Mouse (Mus musculus) gastrocnemius, adult 2 months (tissue): ENCODE data around the gene Usp34. TPM values are rescaled to one million over a fixed set of nuclear protein-coding genes. Genes with fewer than 3 reads are reported as not detected.
A peak's percentile ranks its signal among the peaks of the same experiment; 100 is the strongest.
"Not testable (repeated sequence)": the region's sequence is repeated elsewhere in the genome, so short reads cannot be mapped to it uniquely, and the experiment has no call there.

Experiments
- DNase-seq: peaks from one replicate; pipeline ENCODE4 v3.0.0; 2022
- H3K27ac ChIP-seq: fragments of 200-600 bp; 2 replicates; pipeline ENCODE4 v1.8.1; 2022; ENCODE audit warnings: mild to moderate bottlenecking
- H3K4me3 ChIP-seq: fragments of 200-600 bp; 2 replicates; pipeline ENCODE4 v1.8.1; 2022; ENCODE audit warnings: mild to moderate bottlenecking, moderate library complexity
- CTCF ChIP-seq: fragments of 200-600 bp; IDR thresholded peaks from 2 replicates; pipeline ENCODE4 v1.8.1; 2022; ENCODE audit warnings: antibody characterized with exemption, mild to moderate bottlenecking, moderate library complexity
- intact Hi-C: fragments of 180-260 bp; cut with DNase I; formaldehyde crosslinking; loops from one replicate; pipeline ENCODE4 v1.15.1; 2025
- total RNA-seq, 2 experiments: library from RNA; stranded (reverse); gene quantifications; 2 replicates each; pipeline ENCODE4 v1.2.3; 2021

Gene Usp34
- total RNA-seq, 2 experiments from 2014 or later: 38.7 to 44.2 TPM

DNA sequence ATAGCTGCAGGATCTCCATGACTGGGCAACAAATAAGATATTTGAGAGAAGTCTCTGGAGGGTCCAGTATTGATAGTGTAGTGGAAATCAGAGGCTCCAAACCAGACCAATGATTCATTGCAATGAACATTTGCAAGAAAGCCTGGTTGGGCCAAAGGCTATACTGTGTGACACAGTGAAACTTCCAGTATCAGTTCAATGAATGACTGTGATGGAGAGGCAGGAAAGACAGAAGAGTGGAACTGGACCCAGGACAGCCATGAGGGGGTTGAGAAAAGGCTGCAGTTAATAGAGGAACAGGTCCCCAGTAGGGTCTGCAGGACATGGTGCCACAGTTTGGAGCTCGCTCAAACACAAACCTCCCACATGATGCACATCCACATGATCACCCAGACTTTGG lies 6.8 kb upstream of the Usp34 start:
- Histone ChIP-seq H3K4me3 (no peak overlapping the region), H3K27ac (no peak overlapping the region)
- intact Hi-C loops: no loop called here
- no peak for TF ChIP-seq CTCF
- no peak for DNase-seq

DNA sequence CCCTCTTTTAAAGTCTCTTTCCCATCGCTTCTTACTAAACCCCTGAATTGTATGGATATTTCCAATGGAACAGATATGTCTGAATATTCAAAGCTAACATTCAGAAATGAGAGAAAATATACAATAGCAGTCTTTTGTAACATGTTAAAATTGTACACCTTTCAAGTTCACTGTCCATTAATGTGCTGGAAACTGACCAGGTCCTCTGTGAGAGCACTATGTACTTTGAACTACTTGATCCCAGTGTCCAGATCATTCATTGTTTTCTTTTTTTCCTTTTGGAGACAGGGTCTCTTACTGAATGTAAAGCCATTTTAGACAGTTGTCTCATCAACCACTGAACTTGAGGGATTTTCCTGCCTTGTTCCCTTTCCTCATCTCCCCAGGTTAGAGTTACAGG lies 3.6 kb upstream of the Usp34 start:
- intact Hi-C loops: no loop called here
- DNase-seq: no peak
- Histone ChIP-seq H3K27ac (no peak overlapping the region), H3K4me3 (no peak overlapping the region)
- TF ChIP-seq CTCF: no peak

DNA sequence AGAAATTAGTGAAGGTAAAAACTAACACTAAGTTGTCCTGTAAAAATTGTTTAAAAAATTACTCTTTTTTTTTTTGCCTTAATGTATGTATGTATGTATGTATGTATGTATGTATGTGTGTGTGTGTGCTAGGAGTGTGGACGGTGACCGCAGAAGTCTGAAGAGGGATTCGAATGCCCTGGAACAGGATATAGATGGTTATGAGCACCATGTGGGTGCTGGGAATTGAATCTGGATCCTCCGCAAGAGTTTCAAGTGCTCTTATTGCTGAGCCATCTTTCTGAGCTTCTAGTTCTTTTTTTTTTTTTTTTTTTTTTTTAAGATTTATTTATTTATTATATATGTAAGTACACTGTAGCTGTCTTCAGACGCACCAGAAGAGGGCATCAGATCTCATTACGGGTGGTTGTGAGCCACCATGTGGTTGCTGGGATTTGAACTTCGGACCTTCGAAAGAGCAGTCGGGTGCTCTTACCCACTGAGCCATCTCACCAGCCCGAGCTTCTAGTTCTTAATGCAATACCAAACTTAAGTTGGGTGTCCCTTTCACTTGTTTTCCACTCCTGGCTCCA lies 1.5 kb upstream of the Usp34 start:
- 0 out of 2 replicates have a peak, but pooled peaks have one; percentile 9 for TF ChIP-seq CTCF
- DNase-seq, intact Hi-C loops: not testable (repeated sequence)
- H3K4me3 ChIP-seq: peak overlapping the region; percentile 97
- H3K27ac ChIP-seq: peak overlapping the region; percentile 100

DNA sequence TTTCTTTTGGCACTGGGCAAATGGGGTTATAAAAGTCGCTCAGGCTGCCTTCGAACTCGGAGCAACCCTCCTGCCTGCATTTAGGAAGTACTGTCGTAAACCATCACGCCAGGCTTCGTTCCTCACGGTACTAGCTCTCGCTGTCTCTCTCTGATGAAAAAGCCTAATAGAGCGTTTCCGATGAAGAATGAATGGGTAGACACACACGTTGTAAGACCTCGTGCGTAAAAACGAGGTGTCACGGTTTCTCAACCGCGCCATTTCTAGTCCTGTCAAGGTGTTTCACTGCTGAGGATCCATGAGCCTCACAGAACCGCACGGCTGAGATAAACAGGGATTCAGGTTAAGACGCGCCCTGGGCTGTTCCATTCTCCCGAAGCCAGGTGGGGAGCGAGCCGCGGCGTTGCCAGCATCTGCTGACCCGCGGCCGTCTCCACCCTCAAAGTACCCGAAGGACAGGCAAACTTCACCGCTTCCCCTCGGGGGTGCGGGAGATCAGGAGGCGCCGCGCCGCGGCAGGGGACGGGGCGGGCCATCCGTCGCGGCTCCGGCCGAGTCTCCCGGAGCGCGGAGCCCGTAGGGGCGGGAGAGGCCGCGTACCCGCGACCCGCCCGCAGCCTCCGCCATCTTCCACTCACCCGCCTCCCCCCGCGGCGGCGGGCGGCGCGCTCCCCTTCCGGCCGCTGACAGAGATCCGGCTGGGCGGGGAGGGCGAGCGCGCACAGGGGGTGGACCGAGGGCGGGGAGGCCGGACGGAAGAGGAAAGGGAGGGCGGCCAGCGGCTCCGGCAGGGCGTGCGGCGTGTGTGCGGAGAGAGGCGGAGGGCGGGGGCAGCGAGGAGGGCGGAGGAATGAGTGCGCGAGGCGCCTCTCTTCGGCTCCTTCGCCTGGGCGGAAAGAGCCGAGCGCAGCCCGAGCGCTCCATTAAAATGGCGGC lies 754 bp upstream of the Usp34 start:
- Histone ChIP-seq H3K4me3 (peak overlapping the region; percentile 97), H3K27ac (peak overlapping the region; percentile 100)
- TF ChIP-seq CTCF: peak; percentile 18; the same call in 1 of the 2 replicates
- peak; percentile 99 for DNase-seq
- intact Hi-C loops: no loop called here

GRCm38 (mm10) chr11:23307566-23307920 lies 848 bp downstream of the Usp34 start:
- no peak for TF ChIP-seq CTCF
- DNase-seq: no peak
- intact Hi-C loops: no loop called here
- Histone ChIP-seq H3K27ac (peak overlapping the region; percentile 100), H3K4me3 (peak overlapping the region; percentile 97)

DNA sequence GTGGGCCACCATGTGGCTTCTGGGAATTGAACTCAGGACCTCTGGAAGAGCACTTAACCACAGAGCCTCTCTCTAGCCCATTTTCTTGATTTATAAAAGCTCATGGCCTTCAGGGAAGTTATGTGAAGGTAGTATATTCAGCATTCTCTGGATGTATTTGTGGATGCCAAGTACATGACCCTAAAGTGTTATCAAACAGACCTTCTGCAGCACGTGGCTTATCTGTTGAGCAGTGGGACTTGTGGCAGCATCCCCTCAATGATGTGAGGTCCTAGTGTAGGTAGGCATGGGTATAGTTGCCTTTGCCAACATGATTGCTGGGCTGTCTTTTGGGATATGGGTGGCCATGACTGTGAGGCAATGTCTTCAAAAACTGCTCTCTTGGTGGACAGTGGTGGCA lies 6.8 kb downstream of the Usp34 start:
- Histone ChIP-seq H3K27ac (no peak overlapping the region), H3K4me3 (no peak overlapping the region)
- DNase-seq: no peak
- no peak for TF ChIP-seq CTCF
- intact Hi-C loops: no loop called here

DNA sequence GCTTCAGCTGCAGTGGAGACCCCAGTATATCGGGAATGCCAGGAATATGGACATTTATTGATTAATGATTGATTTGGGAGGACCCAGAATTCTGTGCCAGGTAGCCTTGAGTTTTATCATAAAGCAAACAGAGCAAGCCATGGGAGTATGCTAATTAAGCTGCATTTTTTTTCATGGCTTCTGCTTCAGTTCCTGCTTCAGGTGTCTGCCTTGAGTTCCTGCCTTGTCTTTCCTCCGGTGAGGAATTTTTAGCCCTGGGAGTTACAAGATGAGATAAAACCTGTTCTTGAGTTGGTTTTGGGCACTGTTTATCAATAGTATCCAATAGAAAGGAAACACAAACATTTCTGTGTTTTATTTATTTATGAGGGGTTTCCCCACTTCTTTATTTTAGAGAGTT lies 22.7 kb downstream of the Usp34 start:
- Histone ChIP-seq H3K4me3 (no peak overlapping the region), H3K27ac (no peak overlapping the region)
- no peak for DNase-seq
- intact Hi-C loops: no loop called here
- TF ChIP-seq CTCF: no peak

GRCm38 (mm10) chr11:23332136-23332535 lies 25.4 kb downstream of the Usp34 start:
- intact Hi-C loops: no loop called here
- TF ChIP-seq CTCF: no peak
- no peak overlapping the region for H3K27ac ChIP-seq
- no peak overlapping the region for H3K4me3 ChIP-seq
- no peak for DNase-seq

GRCm38 (mm10) chr11:23335160-23335559 lies 28.5 kb downstream of the Usp34 start:
- no peak for TF ChIP-seq CTCF
- intact Hi-C loops: no loop called here
- Histone ChIP-seq H3K4me3 (no peak overlapping the region), H3K27ac (no peak overlapping the region)
- no peak for DNase-seq

DNA sequence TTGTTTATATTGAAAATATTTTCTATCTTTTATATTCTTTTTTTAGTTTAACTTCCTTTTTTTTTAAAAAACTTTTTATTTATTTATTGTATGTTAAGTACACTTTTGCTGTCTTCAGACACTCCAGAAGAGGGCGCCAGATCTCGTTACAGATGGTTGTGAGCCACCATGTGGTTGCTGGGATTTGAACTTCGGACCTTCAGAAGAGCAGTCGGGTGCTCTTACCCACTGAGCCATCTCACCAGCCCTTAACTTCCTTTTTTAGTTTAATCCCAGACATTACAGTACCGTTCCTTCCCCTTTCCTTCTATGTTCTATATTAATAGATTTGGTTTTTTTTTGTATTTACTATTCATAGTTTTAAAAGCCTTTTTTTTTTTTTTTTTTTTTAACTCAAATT lies 50.5 kb downstream of the Usp34 start:
- H3K27ac ChIP-seq: not testable (repeated sequence)
- peak; percentile 43 for TF ChIP-seq CTCF
- intact Hi-C loops: loop anchor here (10.0 kb wide), 1 partner anchor 72 kb away; no protein-coding TSS in a partner anchor

GRCm38 (mm10) chr11:23359687-23360235 lies 53.1 kb downstream of the Usp34 start:
- not testable (repeated sequence) for H3K27ac ChIP-seq, DNase-seq, H3K4me3 ChIP-seq
- intact Hi-C loops: loop anchor here (10.0 kb wide), 2 partner anchors 55 to 75 kb away; no protein-coding TSS in a partner anchor

More for the DNA sequence above, 50.5 kb downstream of the Usp34 start:
- DNase-seq, H3K4me3 ChIP-seq: not testable (repeated sequence)

GRCm38 (mm10) chr11:23362305-23362704 lies 55.6 kb downstream of the Usp34 start:
- Histone ChIP-seq H3K27ac (no peak overlapping the region), H3K4me3 (no peak overlapping the region)
- TF ChIP-seq CTCF: no peak
- intact Hi-C loops: loop anchor here (10.0 kb wide), 1 partner anchor 52 kb away; no protein-coding TSS in a partner anchor
- no peak for DNase-seq

DNA sequence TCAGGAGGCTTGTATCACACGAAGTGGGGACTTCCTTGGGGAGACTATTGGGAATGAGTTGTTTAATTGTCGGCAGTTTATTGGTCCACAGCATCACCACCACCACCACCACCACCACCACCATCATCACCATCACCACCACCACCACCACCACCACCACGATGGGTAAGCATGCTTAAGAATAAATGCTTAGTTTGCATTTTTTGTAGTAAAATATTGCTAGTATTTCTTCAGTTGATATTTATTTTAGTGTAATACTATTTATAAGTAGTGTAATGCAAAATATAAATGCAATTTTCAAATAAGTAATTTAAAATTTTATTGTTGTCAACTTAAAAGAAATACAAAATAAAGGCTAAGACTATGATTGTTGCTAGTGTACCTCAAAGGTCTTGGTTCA lies 57.7 kb downstream of the Usp34 start:
- intact Hi-C loops: loop anchor here (10.0 kb wide), 1 partner anchor 50 kb away; no protein-coding TSS in a partner anchor
- Histone ChIP-seq H3K4me3 (no peak overlapping the region), H3K27ac (no peak overlapping the region)
- no peak for DNase-seq
- TF ChIP-seq CTCF: no peak
